Mouse (Mus musculus) layer of hippocampus, adult 11-12 months (tissue): ENCODE measurements around the gene Lpcat1.

Source experiments
- DNase-seq: peaks from one replicate; pipeline ENCODE4 v3.0.0; 2022; ENCODE audit warnings: low spot score

Lpcat1 gene

DNA sequence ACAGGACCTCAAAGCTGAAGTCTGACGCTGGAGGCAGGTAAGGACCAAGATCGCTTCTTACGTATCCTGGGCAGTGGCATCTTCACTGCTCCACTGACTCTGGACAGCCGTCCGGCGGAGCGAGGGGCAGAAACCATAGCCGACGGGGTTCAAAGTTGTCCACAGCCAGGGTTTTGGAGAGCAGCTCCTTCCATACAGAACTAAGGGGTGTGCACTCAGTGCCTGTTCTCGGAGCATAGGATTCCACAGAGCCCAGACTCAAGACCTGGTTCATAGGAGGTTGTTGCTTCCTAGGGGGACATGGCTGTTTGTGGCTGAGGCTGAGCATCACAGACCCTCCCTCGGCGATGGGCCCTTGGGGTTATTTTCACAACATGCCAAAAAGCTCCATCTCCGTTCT is 69.8 kb downstream of the Lpcat1 start:
- DNase-seq = no peak

DNA sequence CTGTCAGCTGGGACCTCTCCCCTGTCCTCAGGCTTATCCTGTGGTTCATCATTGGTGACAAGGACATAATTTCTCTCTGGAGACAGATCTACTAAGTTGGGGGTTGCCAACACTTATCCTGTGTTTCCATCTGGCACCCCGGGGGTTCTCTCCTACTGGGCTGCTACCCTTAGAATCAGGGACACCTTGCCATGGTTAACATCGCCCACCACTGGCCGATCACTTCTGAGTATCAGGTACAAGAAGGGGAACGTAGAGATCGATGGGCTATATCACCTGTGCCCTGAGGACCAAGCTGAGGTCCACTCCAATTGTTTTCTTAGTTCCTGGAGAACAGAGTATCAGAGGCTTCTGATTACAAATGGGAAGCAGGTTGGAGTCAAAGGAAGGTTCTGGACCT is 97.2 kb downstream of the Lpcat1 start:
- DNase-seq = no peak
